Mouse (Mus musculus): ENCODE measurements around the gene Eomes.

Eomes gene

DNA sequence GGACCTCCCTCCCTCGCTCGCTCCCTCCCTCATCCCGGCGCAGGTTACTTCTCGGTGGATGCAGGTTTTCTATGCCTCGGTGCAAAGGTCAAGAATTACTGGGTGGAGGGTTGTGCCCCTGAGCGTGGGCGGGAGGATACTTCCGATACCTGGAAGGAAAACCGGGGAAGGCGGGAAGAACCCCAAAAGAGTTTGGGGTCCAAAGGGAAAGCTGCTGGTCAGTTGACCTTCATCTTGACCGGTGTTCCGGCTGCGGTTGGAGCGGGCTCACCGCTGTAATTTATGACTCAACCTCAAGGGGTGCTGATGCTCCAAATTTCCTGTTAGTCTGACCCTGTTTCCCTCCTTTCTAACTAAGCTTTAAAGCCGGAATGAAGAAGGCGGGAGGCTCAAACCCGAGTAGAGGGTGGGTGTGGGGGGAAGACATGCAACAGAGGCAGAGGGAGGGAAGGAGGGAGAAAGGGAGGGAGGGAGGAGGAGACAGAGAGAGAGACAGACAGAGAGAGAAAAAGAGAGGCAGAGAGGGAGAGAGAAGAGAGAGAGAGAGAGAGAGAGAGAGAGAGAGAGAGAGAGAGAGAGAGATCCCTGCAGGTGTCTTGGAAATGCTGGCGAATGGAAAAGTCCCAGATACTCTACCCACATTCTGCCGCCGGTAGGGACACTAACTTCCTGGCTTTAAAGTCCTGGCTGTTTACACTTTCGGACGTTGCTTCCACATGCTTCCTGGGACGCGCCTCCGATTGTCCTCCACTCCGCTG, 10.3 kb downstream of the Eomes start:
- no peak for DNase-seq (ENCODE audit: low read depth, low spot score)

DNA sequence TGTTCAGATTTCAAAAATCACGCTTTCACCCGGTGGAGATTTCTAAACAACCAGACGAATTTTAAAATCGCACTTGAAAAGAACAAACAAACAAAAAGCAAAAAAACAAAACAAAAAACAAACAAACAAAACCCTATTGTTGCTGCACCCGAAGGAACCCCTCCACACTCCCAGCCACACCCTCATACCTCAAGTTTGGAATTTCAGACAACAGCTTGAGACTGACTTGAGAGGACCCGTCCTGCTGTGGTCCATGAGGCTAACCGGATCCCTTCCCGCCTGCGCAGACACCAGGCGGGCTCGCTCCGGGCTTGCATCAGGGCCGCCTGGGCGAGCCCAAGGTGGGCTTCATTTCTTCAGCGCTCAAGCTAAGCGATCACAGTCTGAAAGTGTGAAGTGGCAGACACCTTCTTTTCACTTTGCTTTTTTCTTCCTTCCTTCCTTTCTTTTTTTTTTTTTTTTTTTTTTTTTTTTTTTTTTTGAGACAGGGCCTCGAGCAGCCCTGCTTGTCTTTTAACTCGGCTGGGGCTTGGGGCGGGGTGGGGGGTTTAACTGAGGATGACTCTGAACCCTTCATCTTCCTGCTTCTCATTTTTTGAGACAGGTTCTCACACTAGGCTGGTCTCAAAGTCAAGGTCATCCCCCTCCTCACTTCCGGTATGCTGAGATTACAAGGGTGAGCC, 11.0 kb downstream of the Eomes start:
- no peak for DNase-seq (ENCODE audit: low read depth, low spot score)

DNA sequence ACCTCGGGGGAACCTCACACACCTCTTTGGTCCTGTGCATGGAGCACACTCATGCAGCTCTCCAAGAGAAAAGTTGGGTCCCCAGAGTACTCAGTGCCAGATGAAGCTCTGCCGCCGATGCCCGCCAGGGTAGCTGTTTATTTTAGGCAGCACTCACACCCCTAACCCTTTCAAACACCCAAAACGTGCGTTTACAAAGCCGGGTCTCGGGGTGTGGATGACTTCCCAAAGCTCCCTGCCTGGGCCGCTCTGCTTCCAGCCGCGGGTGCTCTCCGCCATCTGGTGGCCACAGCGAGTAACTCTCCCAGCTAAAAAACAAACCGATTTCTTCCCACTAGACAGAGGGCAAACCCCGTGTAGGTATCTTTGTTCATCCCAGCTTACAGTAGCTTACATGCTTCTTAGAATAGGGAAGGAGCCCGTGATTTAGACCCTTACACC, 11.6 kb downstream of the Eomes start:
- DNase-seq (ENCODE audit: low read depth, low spot score), result peak; percentile 81

DNA sequence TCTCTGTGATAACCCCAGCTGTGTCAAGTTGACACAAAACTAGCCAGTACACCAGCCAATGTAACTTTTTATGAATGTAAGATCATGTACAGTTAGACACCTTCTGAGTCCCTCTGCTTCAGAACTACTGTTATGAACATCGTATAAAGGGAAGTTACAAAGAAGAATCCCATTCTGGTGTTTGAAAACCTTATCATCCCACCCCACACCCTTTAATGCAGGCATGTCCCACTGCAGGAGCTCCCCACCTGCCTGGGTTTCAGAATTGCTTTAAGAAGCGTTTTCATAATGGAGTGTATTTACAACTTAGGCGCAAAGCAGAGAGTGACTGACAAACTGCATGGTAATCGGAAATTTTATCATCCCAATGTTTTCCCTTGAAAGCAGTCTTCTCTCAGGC, 13.2 kb downstream of the Eomes start:
- no peak for DNase-seq (ENCODE audit: low read depth, low spot score)

DNA sequence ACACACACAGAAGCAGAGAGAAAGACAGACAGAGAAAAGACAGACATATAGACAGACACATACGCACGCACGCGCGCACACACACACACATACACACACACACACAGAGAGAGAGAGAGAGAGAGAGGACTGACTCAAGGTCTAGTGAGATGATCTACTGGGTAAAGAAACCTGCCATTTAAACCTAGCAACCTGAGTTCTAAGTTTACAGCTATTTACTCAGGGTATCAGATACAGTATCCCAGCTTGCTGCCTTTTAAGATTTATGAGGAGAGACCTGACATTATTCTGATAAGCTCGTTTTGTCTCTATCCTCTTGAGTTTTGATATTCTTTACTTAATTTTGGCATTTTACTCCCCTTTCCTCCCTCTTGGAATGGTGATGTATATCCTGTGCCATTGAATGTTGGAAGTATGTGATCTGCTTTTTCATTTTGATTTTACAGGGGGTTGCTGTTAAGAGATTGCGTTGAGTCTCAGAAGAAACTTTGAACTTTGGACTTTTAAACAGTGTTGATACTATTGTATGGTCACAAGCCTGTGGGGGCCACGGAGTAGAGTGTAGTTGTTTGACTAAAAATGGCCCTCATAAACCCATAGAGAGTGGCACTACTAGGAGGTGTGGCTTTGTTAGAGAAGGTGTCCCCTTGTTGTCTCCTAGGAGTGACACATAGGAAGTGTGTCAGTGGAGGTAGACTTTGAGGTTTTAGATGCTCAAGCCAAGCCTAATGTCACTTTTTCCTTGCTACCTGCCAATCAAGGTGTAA, 15.1 kb downstream of the Eomes start:
- DNase-seq (ENCODE audit: low read depth, low spot score), result no peak

DNA sequence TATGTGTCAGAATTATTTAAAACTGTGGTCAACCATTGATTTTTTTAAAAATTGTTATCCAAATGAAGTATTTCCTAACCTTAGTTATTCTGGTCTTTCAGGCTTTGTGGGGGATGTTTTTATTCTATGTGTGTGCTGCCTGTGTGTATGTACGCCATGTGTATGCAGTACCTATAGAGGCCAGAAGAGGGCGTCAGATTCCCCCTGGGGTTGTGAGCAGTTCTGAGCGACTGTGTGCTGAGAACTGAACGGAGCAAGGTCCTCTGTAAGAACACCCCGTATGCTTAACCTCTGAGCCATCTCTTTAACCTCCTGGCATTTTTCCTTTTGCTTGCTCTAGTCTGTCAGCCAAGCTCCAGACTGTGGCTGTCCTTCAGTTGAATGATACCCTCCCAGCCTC, 16.1 kb downstream of the Eomes start:
- no peak for DNase-seq (ENCODE audit: low read depth, low spot score)

DNA sequence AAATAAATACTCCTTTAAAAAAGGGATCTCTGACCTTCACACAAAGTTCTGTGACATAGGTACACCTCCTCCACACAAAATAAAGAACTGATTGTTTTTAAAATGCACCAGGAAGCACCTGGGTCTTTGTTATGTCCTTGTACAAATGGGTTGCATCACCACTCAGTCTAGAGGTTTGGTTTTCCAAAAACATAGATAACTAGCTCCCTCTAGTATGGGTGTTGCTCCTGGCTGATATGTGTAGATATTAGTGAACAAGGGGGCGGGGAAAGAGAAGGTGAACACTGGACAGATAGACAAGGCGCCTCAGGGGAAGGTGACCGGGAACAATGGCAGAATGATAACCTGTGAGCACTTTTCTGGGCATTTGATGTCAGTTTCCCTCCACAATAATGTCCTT, 17.9 kb downstream of the Eomes start:
- DNase-seq (ENCODE audit: low read depth, low spot score), result no peak

DNA sequence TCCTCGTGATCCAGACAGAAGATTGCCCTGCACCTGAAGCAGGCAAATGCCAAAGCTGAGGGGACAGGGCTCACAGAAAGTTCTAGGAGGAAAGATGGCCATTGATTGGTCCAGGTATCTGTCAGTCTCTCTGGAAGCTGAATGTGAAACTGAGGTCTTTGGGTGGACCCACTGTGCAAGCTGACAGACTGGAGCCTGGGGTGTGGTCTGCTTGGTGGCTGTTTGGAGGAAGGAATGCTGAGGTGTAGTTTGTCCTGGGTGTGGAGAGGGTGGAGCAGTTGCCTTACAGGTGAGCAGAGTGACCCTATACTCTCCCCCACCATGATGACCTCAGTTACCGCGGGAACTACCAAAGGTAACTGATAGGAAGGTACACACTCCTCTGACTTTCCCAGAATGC, 18.9 kb downstream of the Eomes start:
- no peak for DNase-seq (ENCODE audit: low read depth, low spot score)

DNA sequence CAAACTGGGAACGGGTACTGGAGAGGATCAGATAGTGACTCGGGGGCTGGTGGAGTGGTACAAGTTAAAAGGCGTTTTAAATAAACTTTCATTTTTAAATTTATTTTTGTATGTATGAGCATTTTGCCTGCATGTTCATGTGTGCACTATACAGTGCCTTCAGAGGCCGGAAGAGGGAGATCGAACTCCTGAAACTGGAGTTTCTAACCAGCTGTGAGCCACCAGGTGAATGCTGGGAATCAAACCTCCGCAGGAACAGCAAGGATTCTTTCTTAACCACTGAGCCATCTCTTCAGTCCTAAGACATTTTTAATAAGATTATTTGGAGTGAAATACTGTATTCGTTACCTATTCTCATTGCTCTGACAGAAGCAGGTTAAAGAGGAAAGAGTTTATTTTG, 20.0 kb downstream of the Eomes start:
- DNase-seq (ENCODE audit: low read depth, low spot score), result no peak

DNA sequence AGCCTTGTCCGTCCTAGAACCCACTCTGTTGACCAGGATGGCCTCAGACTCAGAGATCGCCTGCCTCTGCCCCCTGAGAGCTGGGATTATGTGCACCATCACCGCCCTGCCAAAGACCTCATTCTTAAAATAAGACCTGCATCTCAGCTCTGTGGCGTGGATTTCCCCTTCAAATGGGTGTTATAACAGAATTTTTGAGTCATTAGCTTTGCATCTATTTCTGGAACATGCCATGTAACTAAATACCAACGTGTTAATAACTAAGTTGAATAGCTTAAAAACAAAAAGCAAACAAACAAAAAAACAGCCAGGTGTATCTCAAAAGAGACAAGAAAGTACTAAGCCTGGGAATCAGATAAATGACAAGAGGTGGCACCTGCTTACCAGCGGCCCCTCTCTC, 23.0 kb downstream of the Eomes start:
- no peak for DNase-seq (ENCODE audit: low read depth, low spot score)

DNA sequence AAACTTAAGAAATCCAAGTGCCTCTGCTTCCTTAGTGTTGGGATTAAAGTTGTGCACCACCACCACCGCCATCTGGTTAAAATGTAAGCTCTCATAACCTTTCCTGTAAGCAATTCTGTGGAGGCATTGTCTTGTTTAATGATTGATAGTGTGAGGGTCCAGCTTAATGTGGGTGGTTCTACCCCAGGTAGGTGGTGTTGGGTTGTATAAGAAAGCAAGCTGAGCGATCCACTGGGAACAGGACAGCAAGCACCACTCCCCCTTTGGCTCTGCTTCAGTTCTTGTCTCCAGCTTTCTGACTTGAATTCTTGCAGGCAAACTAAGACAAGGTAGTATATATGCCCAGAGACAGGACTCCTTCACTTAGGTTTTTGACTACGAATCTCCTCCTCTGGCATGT, 26.6 kb downstream of the Eomes start:
- DNase-seq (ENCODE audit: low read depth, low spot score), result no peak

DNA sequence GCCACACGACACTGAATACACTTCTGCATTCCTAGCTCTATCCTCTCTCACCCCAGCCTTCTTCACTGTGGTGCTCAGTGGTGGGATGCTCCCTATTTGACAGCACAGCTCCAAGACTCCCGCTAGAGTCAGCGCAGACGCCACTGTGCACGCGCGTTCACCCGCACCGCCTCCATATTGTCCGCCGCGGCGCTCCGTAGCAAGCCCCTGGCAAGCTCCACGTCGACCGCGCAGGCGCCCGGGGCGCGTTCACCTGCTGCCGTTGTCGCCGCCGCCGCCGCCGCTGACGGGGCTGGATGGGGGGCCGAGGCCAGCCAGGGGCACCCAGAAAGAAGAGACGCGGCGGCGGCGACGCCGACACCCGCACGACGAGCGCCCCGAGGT, 28.0 kb downstream of the Eomes start, which contains the start of gene Golga4:
Gene Golga4 (plus strand): TSS at position 248 of the 384 bp plus-strand sequence.
- peak; percentile 89 for DNase-seq (ENCODE audit: low read depth, low spot score)

DNA sequence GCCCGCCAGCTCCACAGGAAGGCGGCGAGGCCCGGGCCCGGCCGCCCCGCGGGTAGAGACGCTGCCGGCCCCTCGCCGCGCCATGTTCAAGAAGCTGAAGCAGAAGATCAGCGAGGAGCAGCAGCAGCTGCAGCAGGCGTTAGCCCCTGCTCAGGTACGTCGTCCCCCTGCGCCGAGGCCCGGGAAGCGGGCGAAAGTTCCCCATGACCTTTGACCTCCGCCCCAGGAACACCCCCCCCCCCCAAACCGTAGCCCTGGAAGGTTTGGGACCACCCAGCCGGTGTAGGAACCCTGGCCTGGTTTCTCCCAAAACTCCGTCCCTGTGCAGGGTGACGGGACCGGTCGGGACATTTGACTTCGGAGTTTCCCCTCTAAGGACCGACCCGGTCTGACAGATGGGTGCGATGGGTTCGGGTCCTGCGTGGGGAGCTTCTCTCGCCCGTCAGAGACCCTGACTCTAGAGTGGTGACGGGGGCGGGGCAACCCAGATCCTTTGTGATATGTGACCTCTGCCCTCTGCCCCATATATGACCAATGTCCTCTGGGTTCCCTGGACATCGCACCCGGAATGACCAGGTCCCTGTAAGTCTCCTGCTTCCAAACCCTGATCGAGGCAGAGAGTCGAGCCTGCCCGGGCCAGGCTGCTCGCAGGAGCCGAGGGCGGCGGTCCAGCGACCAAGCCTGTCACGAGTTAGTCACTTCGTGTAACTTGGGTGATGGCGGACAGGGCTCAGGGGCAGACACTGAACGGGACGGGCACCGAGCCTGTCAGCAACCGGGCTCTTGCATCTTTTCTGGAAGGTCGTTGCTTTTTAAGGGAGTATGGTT, 28.6 kb downstream of the Eomes start:
- DNase-seq (ENCODE audit: low read depth, low spot score), result no peak

DNA sequence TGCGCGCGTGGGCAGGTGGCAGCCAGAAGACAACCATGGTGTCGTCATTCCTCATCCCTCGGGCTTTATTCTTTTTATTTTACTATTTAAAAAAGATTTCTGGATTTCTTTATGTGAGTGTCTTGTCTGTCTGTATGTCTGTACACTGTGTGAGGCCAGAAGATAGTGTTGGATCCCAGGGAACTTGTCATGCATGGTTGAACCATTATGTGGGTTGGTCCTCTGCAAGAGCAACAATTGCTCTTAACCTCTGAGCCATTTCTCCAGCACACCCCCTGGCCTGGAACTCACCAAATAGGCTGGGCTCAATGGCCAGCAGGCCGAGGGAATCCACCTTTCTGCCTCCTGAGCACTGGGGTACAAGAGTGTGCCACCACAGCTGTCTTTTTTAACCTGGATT, 29.5 kb downstream of the Eomes start:
- DNase-seq (ENCODE audit: low read depth, low spot score), result no peak

DNA sequence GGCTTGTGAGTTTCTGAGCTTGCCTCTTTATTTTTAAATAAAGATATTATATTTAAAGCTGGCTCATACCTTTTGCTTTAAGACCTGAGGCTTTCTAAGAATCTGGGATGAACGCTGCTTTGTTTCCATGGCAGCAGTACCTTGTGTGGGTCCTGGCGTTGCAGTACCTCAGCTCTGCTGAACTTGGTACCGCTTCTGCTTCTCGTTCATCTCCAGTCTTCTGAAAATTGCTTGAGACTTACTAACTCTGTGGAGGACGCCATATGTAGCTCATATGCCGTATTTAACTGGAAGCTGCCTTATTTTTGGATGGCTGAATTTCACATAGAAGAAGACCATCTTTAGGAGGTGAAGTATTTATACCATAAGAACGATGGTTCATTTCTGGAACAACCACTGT, 30.6 kb downstream of the Eomes start:
- DNase-seq (ENCODE audit: low read depth, low spot score), result no peak

DNA sequence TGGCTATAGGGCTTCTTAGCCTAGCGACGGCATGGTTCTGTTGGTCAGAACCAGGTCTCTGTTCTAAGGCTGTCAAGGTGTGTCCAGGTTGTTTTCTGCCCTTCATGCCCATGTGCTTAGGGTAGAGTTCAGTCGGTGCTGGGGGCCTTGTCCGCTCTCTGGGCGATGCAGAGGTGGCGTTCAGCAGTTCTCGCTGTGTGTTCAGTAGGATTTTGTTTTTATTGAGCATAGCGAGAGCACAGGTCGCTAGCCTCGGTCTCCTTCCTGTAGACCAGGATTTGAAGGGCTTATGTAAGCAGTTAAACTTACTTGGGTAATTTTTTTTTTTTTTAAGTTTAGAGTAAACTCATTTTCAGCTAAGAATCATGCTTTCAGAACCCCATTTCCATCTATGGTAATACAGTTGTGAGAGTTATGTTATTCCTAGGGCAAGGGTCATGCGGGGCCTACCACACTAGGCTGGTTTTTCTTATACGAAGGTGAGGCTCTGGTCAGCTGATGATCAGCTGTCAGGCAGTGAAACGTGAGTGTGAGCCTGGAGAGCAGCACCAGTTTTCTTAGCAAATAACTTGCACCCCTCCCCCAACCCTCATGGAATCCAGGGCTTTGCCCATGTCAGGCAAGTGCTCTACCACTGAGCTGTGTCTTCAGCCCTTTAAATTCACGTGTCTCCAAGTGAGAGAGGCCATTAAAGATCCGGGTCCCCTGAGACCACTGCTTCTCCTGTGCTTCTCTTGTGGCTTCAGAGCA, 33.1 kb downstream of the Eomes start:
- DNase-seq (ENCODE audit: low read depth, low spot score), result peak; percentile 28

DNA sequence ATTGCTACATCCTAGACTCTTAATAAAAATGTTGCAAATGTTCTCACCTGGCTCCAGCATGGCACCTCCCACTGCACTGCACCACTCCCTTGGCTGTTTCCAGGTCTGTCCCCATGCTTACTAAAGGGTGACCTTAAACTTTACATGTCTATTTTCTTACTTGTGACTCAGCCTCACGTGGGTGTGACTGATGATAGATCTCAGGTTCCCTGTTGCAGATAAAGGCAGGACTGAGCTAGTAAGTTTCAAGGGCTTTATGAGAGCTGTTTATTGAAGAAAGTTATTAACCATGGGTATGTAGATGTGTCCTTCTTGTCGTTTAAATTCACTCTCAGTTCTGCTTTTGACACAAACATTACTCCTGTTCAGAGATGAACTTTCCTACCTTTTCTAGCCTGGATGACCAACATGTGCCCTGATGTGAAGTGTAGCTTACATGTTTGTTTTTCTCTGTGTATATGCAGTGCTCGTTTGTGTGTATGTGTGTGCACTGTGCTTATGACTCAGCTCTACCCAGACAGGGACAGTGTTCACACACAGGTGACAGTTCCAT, 34.7 kb downstream of the Eomes start:
- DNase-seq (ENCODE audit: low read depth, low spot score), result no peak

DNA sequence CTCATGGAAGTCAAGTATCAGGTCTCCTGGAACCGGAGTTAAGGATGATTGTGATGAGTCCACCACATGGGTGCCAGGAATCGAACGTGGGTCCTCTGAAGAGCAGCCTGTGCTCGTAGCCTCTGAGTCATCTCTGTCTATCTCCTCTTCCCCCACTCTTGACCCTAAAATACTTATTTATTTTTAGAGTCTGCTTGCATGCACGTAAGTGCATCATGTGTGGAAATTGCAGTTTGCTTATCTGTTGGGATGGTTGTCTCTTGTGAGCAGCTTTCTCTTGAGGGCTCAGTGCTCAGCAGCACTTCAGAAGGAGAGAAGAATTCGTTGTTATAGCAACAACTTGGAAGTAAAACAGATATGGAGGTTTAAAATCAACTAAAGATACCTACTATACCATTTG, 37.5 kb downstream of the Eomes start:
- DNase-seq (ENCODE audit: low read depth, low spot score), result no peak

DNA sequence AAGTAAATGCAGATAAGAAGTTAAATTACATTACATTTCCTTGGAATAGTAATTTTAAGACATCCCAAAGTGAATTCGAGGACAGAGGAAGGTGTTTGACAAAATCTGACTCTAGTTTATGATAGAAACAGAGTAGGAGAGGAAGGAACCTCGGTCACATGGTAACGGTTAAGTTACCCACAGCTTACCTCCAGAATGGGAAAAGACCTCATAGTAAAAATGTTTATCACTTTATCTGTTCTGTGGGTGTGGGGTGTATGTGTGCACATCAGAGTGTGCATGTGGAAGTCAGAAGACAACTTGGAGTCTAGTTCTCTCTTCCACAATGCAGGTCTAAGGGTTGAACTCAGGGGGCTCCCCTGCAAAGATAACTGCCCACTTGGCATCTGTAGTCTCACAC, 38.1 kb downstream of the Eomes start:
- no peak for DNase-seq (ENCODE audit: low read depth, low spot score)

DNA sequence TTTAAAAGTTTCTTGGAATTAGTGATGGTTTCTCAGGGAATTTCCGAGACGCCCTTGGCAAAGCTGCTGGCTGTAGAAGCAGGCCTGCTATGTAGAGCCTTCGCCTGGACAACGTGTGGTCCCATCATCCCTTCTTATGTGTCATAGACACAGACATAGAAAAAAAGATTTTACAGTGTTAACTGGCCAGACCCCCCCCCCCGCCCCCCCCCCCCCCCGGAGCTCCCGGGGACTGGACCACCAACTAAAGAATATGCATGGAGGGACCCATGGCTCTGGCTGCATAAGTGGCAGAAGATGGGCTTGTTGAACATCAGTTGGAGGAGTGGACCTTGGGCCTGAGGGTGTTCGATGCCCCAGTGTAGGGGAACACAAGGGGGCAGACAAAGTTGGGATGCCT, 39.6 kb downstream of the Eomes start:
- no peak for DNase-seq (ENCODE audit: low read depth, low spot score)

DNA sequence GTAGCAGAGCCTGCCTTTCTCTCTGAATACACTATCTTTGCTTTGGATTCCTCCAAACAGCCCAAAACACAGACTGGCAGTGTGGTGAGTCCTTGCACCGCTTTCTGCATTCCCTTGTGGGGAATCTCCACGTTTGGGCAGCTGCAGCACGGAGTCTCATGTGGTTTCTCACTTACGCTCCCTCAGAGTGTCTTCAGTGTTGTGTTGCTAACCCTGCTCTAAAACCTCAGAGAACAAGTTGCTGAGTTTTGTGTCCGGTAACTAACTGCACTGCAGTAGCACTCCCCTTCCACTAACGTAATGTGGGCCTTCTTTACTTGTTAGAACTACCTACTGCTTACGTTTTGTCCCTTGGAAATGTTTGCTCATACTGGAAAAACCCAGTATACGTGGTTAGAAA, 41.1 kb downstream of the Eomes start:
- no peak for DNase-seq (ENCODE audit: low read depth, low spot score)
